Mouse (Mus musculus): ENCODE measurements at regions not wholly inside any gene's neighbourhood (a gene's known extent, or its start where the extent isn't known, plus 50 kb on each side); places are given as distances from the start of the nearest gene placed in this dataset.

- Histone ChIP-seq H3K4me1 (ENCODE audit: control insufficient read depth, insufficient read depth, low read length) (peaks cover 11% of the 10 kb centered on the region), H3K27me3 (ENCODE audit: control insufficient read depth, insufficient read depth, low read length, poor library complexity, severe bottlenecking) (no peaks in the 10 kb centered on the region), H3K9ac (ENCODE audit: low read depth, poor library complexity, severe bottlenecking) (no peak overlapping the region), H3K4me3 (ENCODE audit: low read depth, low read length) (no peak overlapping the region), H3K9me3 (replicated peaks; ENCODE audit: control insufficient read depth, insufficient read depth, low read length, poor library complexity, severe bottlenecking) (no peaks in the 10 kb centered on the region), H3K36me3 (ENCODE audit: control insufficient read depth, insufficient read depth, low read length, poor library complexity, severe bottlenecking) (no peaks in the 10 kb centered on the region), H3K27ac (ENCODE audit: insufficient read depth, low read length) (0 out of 2 replicates have a peak overlapping the region, but pooled peaks have one; percentile 52)
- TF ChIP-seq POLR2A (IDR thresholded peaks at IDR 0.05; ENCODE audit: insufficient read depth, low read length): no peak
- TF ChIP-seq EP300 (IDR thresholded peaks at IDR 0.05; ENCODE audit: insufficient read depth, low read depth, low read length): peak; percentile 85
- TF ChIP-seq CTCF (IDR thresholded peaks at IDR 0.05; ENCODE audit: low read depth, low read length): no peak
These were observed 107.8 kb downstream of the Basp1 start for GRCm38 (mm10) chr15:25305801-25306200.

GRCm38 (mm10) chr15:25303379-25303778 lies 110.2 kb downstream of the Basp1 start:
- no peaks in the 10 kb centered on the region for H3K36me3 ChIP-seq (ENCODE audit: control insufficient read depth, insufficient read depth, low read length, poor library complexity, severe bottlenecking)
- no peak for TF ChIP-seq POLR2A (IDR thresholded peaks at IDR 0.05; ENCODE audit: insufficient read depth, low read length)
- TF ChIP-seq CTCF (IDR thresholded peaks at IDR 0.05; ENCODE audit: low read depth, low read length): no peak
- TF ChIP-seq EP300 (IDR thresholded peaks at IDR 0.05; ENCODE audit: insufficient read depth, low read depth, low read length): 0 out of 2 replicates have a peak, but pooled peaks have one; percentile 5

GRCm38 (mm10) chr15:25302671-25303294 lies 110.8 kb downstream of the Basp1 start:
- no peak overlapping the region for H3K27ac ChIP-seq (ENCODE audit: insufficient read depth, low read length)
- no peak overlapping the region for H3K4me3 ChIP-seq (ENCODE audit: low read depth, low read length)
- no peaks in the 10 kb centered on the region for H3K9me3 ChIP-seq (replicated peaks; ENCODE audit: control insufficient read depth, insufficient read depth, low read length, poor library complexity, severe bottlenecking)
- peaks cover 11% of the 10 kb centered on the region for H3K4me1 ChIP-seq (ENCODE audit: control insufficient read depth, insufficient read depth, low read length)
- H3K36me3 ChIP-seq (ENCODE audit: control insufficient read depth, insufficient read depth, low read length, poor library complexity, severe bottlenecking): no peaks in the 10 kb centered on the region
- TF ChIP-seq CTCF (IDR thresholded peaks at IDR 0.05; ENCODE audit: low read depth, low read length): no peak
- no peak for TF ChIP-seq EP300 (IDR thresholded peaks at IDR 0.05; ENCODE audit: insufficient read depth, low read depth, low read length)
- no peak for TF ChIP-seq POLR2A (IDR thresholded peaks at IDR 0.05; ENCODE audit: insufficient read depth, low read length)
- no peaks in the 10 kb centered on the region for H3K27me3 ChIP-seq (ENCODE audit: control insufficient read depth, insufficient read depth, low read length, poor library complexity, severe bottlenecking)
- no peak overlapping the region for H3K9ac ChIP-seq (ENCODE audit: low read depth, poor library complexity, severe bottlenecking)

More at GRCm38 (mm10) chr15:25303379-25303778, 110.2 kb downstream of the Basp1 start:
- no peak overlapping the region for H3K9ac ChIP-seq (ENCODE audit: low read depth, poor library complexity, severe bottlenecking)
- no peaks in the 10 kb centered on the region for H3K27me3 ChIP-seq (ENCODE audit: control insufficient read depth, insufficient read depth, low read length, poor library complexity, severe bottlenecking)
- no peaks in the 10 kb centered on the region for H3K9me3 ChIP-seq (replicated peaks; ENCODE audit: control insufficient read depth, insufficient read depth, low read length, poor library complexity, severe bottlenecking)
- peaks cover 11% of the 10 kb centered on the region for H3K4me1 ChIP-seq (ENCODE audit: control insufficient read depth, insufficient read depth, low read length)
- no peak overlapping the region for H3K27ac ChIP-seq (ENCODE audit: insufficient read depth, low read length)
- H3K4me3 ChIP-seq (ENCODE audit: low read depth, low read length): no peak overlapping the region

- no peak overlapping the region for H3K4me3 ChIP-seq (ENCODE audit: low read depth, low read length)
- no peak overlapping the region for H3K27ac ChIP-seq (ENCODE audit: insufficient read depth, low read length)
- no peaks in the 10 kb centered on the region for H3K36me3 ChIP-seq (ENCODE audit: control insufficient read depth, insufficient read depth, low read length, poor library complexity, severe bottlenecking)
- peaks cover 11% of the 10 kb centered on the region for H3K4me1 ChIP-seq (ENCODE audit: control insufficient read depth, insufficient read depth, low read length)
- H3K27me3 ChIP-seq (ENCODE audit: control insufficient read depth, insufficient read depth, low read length, poor library complexity, severe bottlenecking): no peaks in the 10 kb centered on the region
- no peak for TF ChIP-seq EP300 (IDR thresholded peaks at IDR 0.05; ENCODE audit: insufficient read depth, low read depth, low read length)
- no peaks in the 10 kb centered on the region for H3K9me3 ChIP-seq (replicated peaks; ENCODE audit: control insufficient read depth, insufficient read depth, low read length, poor library complexity, severe bottlenecking)
- no peak overlapping the region for H3K9ac ChIP-seq (ENCODE audit: low read depth, poor library complexity, severe bottlenecking)
These were observed 111.8 kb downstream of the Basp1 start for GRCm38 (mm10) chr15:25301810-25302209.

- Histone ChIP-seq H3K9me3 (replicated peaks; ENCODE audit: control insufficient read depth, insufficient read depth, low read length, poor library complexity, severe bottlenecking) (no peaks in the 10 kb centered on the region), H3K27me3 (ENCODE audit: control insufficient read depth, insufficient read depth, low read length, poor library complexity, severe bottlenecking) (no peaks in the 10 kb centered on the region), H3K36me3 (ENCODE audit: control insufficient read depth, insufficient read depth, low read length, poor library complexity, severe bottlenecking) (no peaks in the 10 kb centered on the region), H3K4me1 (ENCODE audit: control insufficient read depth, insufficient read depth, low read length) (peaks cover 6% of the 10 kb centered on the region), H3K4me3 (ENCODE audit: low read depth, low read length) (no peak overlapping the region), H3K27ac (ENCODE audit: insufficient read depth, low read length) (no peak overlapping the region), H3K9ac (ENCODE audit: low read depth, poor library complexity, severe bottlenecking) (no peak overlapping the region)
- TF ChIP-seq POLR2A (IDR thresholded peaks at IDR 0.05; ENCODE audit: insufficient read depth, low read length) (no peak), CTCF (IDR thresholded peaks at IDR 0.05; ENCODE audit: low read depth, low read length) (no peak), EP300 (IDR thresholded peaks at IDR 0.05; ENCODE audit: insufficient read depth, low read depth, low read length) (no peak)
These were observed 116.3 kb downstream of the Basp1 start for GRCm38 (mm10) chr15:25297278-25297677.

- no peak overlapping the region for H3K4me3 ChIP-seq (ENCODE audit: low read depth, low read length)
- no peaks in the 10 kb centered on the region for H3K27me3 ChIP-seq (ENCODE audit: control insufficient read depth, insufficient read depth, low read length, poor library complexity, severe bottlenecking)
- H3K27ac ChIP-seq (ENCODE audit: insufficient read depth, low read length): no peak overlapping the region
- H3K4me1 ChIP-seq (ENCODE audit: control insufficient read depth, insufficient read depth, low read length): peaks cover 5% of the 10 kb centered on the region
- H3K9me3 ChIP-seq (replicated peaks; ENCODE audit: control insufficient read depth, insufficient read depth, low read length, poor library complexity, severe bottlenecking): no peaks in the 10 kb centered on the region
- H3K9ac ChIP-seq (ENCODE audit: low read depth, poor library complexity, severe bottlenecking): no peak overlapping the region
- H3K36me3 ChIP-seq (ENCODE audit: control insufficient read depth, insufficient read depth, low read length, poor library complexity, severe bottlenecking): no peaks in the 10 kb centered on the region
- TF ChIP-seq EP300 (IDR thresholded peaks at IDR 0.05; ENCODE audit: insufficient read depth, low read depth, low read length) (no peak), CTCF (IDR thresholded peaks at IDR 0.05; ENCODE audit: low read depth, low read length) (no peak), POLR2A (IDR thresholded peaks at IDR 0.05; ENCODE audit: insufficient read depth, low read length) (no peak)
These were observed 116.8 kb downstream of the Basp1 start for GRCm38 (mm10) chr15:25296714-25297113.

Measured in ES-Bruce4 (cell line).